Mouse (Mus musculus) ES-E14 (cell line): Measurements from ENCODE around the gene Clic1. TPM values are rescaled to one million over a fixed set of nuclear protein-coding genes. Genes with fewer than 3 reads are reported as not detected.

Experiments used
- DNase-seq: peaks from one replicate; pipeline ENCODE4 v3.0.0-alpha.2; 2013; ENCODE audit warnings: low read depth, low spot score
- H3K27ac ChIP-seq: 2 replicates; pipeline ENCODE4 v1.5.1; 2012; ENCODE audit warnings: low read depth, mild to moderate bottlenecking, low read length, moderate library complexity, mixed read lengths; ENCODE audit not compliant: poor library complexity, insufficient read depth, severe bottlenecking
- H3K36me3 ChIP-seq: 2 replicates; pipeline ENCODE4 v1.6.1; 2012; ENCODE audit warnings: mild to moderate bottlenecking, low read length, moderate library complexity, mixed read lengths; ENCODE audit not compliant: control insufficient read depth, poor library complexity, insufficient read depth, severe bottlenecking
- H3K4me1 ChIP-seq, 2 experiments: fragments of 150-350 bp in 1 of 2; sonication (generic) in 1 of 2; 2 replicates each; pipeline ENCODE4 v1.6.1; 2012; ENCODE audit warnings: low read length in 2 of 2, mild to moderate bottlenecking in 1 of 2, mixed read lengths in 1 of 2; ENCODE audit not compliant: control insufficient read depth in 2 of 2, insufficient read depth in 2 of 2, poor library complexity in 1 of 2
- H3K4me3 ChIP-seq, 2 experiments: fragments of 150-350 bp in 1 of 2; sonication (generic) in 1 of 2; 2 replicates each; pipeline ENCODE4 v1.5.1; 2012; ENCODE audit warnings: low read length in 2 of 2, low read depth in 1 of 2, mild to moderate bottlenecking in 1 of 2, mixed read lengths in 1 of 2; ENCODE audit not compliant: insufficient read depth in 1 of 2, poor library complexity in 1 of 2, severe bottlenecking in 1 of 2
- H3K9ac ChIP-seq: 2 replicates; pipeline ENCODE4 v1.6.1; 2012; ENCODE audit warnings: low read depth, mild to moderate bottlenecking, low read length, mixed read lengths; ENCODE audit not compliant: poor library complexity, insufficient read depth, severe bottlenecking
- H3K9me3 ChIP-seq: fragments of 150-350 bp; sonication (generic); 2 replicates; pipeline ENCODE4 v1.6.1; 2012; ENCODE audit warnings: low read depth, mild to moderate bottlenecking, low read length; ENCODE audit not compliant: control insufficient read depth, insufficient read depth
- CHD2 ChIP-seq: IDR thresholded peaks from 2 replicates; pipeline ENCODE4 v1.6.1; 2014; ENCODE audit warnings: mild to moderate bottlenecking, low read depth, low read length, inconsistent platforms
- HCFC1 ChIP-seq: IDR thresholded peaks from 2 replicates; pipeline ENCODE4 v1.6.1; 2012; ENCODE audit warnings: low read length, inconsistent platforms, borderline replicate concordance; ENCODE audit not compliant: insufficient read depth
- MAFK ChIP-seq: IDR thresholded peaks from 2 replicates; pipeline ENCODE4 v1.6.1; 2014; ENCODE audit warnings: mild to moderate bottlenecking, low read depth, low read length, inconsistent platforms; ENCODE audit not compliant: insufficient read depth
- ZC3H11A ChIP-seq: IDR thresholded peaks from 2 replicates; pipeline ENCODE4 v1.6.1; 2012; ENCODE audit warnings: low read depth, mild to moderate bottlenecking, inconsistent platforms, low read length, borderline replicate concordance
- ZNF384 ChIP-seq: IDR thresholded peaks from 2 replicates; pipeline ENCODE4 v1.6.1; 2012; ENCODE audit warnings: low read depth, low read length, inconsistent platforms
- in situ Hi-C, 2 experiments: fragments of 600-800 bp; cut with MboI; formaldehyde crosslinking; loops; one replicate each; pipeline ENCODE4 v1.15.1; 2025; ENCODE audit warnings: low sequenced_read_pairs in 2 of 2, inconsistent platforms in 1 of 2; ENCODE audit not compliant: unreplicated experiment in 2 of 2
- total RNA-seq: library from RNA; depleted of rRNA; stranded (reverse); fragments of 300-350 nt; gene quantifications from 2 replicates; pipeline ENCODE4 v1.2.3, GENCODE M21; 2012

Clic1 gene
- total RNA-seq, 1 experiment: 133 TPM

GRCm38 (mm10) chr17:35085208-35085865 lies 35.6 kb downstream of the Clic1 start, which contains the start of gene Ly6g6f:
Ly6g6f (minus strand) TSS chr17:35085610.
- no peak within 1 kb of the TSS for H3K4me3 ChIP-seq
- no peak for DNase-seq
- TF ChIP-seq CHD2: no peak
- TF ChIP-seq HCFC1: no peak
- TF ChIP-seq MAFK: no peak
- TF ChIP-seq ZNF384: no peak
- TF ChIP-seq ZC3H11A: no peak
- no peak within 1 kb of the TSS for H3K27ac ChIP-seq
- no peaks in the 10 kb centered on the region for H3K9me3 ChIP-seq
- H3K36me3 ChIP-seq: no peaks in the 10 kb centered on the region
- H3K4me1 ChIP-seq: peaks cover 0 to 3% of the 10 kb centered on the region in 2 experiments; a peak in 1 of 4 replicates
- in situ Hi-C loops: no loop called here
- no peak within 1 kb of the TSS for H3K9ac ChIP-seq

DNA sequence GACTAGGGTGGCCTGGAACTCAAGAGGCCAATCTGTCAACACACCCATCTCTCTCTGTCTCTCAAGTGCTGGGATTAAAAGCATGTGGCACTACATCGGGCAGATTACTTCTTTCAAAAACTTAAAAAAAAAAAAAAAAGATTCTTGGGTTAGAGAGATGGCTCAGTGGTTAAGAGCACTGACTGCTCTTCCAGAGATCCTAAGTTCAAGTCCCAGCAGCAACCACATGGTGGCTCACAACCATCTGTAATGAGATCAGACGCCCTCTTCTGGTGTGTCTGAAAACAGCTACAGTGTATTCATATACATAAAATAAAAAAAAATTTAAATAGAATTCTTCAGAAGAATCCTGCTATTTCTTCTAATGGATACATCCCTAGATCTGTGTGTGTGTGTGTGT lies 38.4 kb downstream of the Clic1 start:
- peaks cover 4% of the 10 kb centered on the region; the same call in 1 of the 2 replicates for H3K36me3 ChIP-seq
- peaks cover 0 to 2% of the 10 kb centered on the region in 2 experiments; a peak in 1 of 4 replicates for H3K4me1 ChIP-seq
- in situ Hi-C loops: no loop called here
- H3K4me3 ChIP-seq: no peak overlapping the region
- no peaks in the 10 kb centered on the region for H3K9me3 ChIP-seq
- H3K27ac ChIP-seq: no peak overlapping the region
- DNase-seq: no peak
- no peak overlapping the region for H3K9ac ChIP-seq
- peak; percentile 54 for TF ChIP-seq ZNF384
- no peak for TF ChIP-seq ZC3H11A

DNA sequence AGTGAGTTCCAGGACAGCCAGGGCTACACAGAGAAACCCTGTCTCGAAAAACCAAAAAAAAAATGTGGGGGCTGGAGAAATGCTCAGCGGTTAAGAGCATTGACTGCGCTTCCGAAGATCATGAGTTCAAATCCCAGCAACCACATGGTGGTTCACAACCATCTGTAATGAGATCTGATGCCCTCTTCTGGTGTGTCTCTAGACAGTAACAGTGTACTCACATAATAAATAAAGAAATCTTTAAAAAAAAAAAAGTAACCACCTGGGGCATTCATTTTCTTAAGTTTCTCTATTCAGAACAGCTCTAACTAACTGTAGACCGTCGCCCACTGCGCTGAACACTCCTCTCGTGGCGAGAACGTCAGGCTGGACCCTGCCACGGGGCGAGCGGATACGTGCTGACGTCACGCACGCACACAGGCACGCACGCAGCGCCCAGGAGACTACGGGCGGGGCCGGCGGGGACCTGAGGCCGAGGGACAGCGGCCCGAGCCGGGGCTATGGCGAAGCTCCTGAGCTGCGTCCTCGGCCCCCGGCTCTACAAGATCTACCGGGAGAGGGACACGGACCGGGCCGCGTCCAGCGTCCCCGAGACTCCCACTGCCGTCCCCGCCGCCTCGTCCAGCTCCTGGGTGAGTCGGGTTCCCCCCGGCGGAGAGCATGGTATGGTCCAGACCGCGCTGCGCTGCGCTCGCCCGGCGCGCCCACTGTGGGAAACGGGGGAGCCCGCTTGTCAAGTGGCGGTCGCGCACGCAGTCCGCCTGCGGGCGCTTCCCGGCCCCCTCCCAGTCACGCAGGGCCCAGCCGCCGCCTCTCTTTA lies 39.3 kb downstream of the Clic1 start, which contains the start of gene Abhd16a:
Gene Abhd16a (plus strand): TSS at position 439 of the 820 bp plus-strand sequence.
- Histone ChIP-seq H3K9ac (peak within 1 kb of the TSS; percentile 97), H3K4me1 (peaks cover 0 to 2% of the 10 kb centered on the region in 2 experiments; a peak in 1 of 4 replicates), H3K27ac (peak within 1 kb of the TSS; percentile 74; the same call in 1 of the 2 replicates), H3K36me3 (peaks cover 4% of the 10 kb centered on the region; the same call in 1 of the 2 replicates), H3K9me3 (no peaks in the 10 kb centered on the region), H3K4me3 (peak within 1 kb of the TSS; percentile 74 to 85)
- in situ Hi-C loops: no loop called here
- TF ChIP-seq ZNF384 (0 out of 2 replicates have a peak, but pooled peaks have one; percentile 43), HCFC1 (no peak)
- peak; percentile 81 for DNase-seq

GRCm38 (mm10) chr17:35090166-35090932 lies 40.6 kb downstream of the Clic1 start:
- in situ Hi-C loops: no loop called here
- Histone ChIP-seq H3K36me3 (peaks cover 8% of the 10 kb centered on the region; the same call in 1 of the 2 replicates), H3K4me3 (peak overlapping the region in 1 of 2 experiments; percentile 74; a peak in 2 of 4 replicates), H3K9me3 (no peaks in the 10 kb centered on the region), H3K9ac (no peak overlapping the region), H3K27ac (no peak overlapping the region), H3K4me1 (peaks cover 0 to 2% of the 10 kb centered on the region in 2 experiments; a peak in 1 of 4 replicates)
- TF ChIP-seq HCFC1: no peak
- TF ChIP-seq MAFK: no peak
- no peak for TF ChIP-seq CHD2
- no peak for TF ChIP-seq ZNF384
- no peak for TF ChIP-seq ZC3H11A
- DNase-seq: no peak
